Mouse (Mus musculus) forebrain, embryonic 14.5 days (tissue): ENCODE measurements around the gene Kirrel3. TPM values are rescaled to one million over a fixed set of nuclear protein-coding genes. Genes with fewer than 3 reads are reported as not detected.

Experiments used
- ATAC-seq: fragments of 200-750 bp; cut with Nextera tagmentation; 2 replicates; pipeline ENCODE4 v1.8.0; 2017; ENCODE audit warnings: mild to moderate bottlenecking, moderate library complexity
- DNase-seq: peaks from one replicate; pipeline ENCODE4 v3.0.0-alpha.2; 2015; ENCODE audit warnings: low spot score
- H3K27ac ChIP-seq: fragments of 300-500 bp; sonication (generic); 2 replicates; pipeline ENCODE4 v1.5.1; 2014; ENCODE audit warnings: low read depth, mild to moderate bottlenecking, control low read depth, low read length, moderate library complexity
- H3K27me3 ChIP-seq: fragments of 300-500 bp; sonication (generic); replicated peaks from 2 replicates; pipeline ENCODE4 v1.6.1; 2014; ENCODE audit warnings: low read length, control low read depth, mixed read lengths; ENCODE audit not compliant: control insufficient read depth, insufficient read depth
- H3K36me3 ChIP-seq: fragments of 300-500 bp; sonication (generic); 2 replicates; pipeline ENCODE4 v1.6.1; 2014; ENCODE audit warnings: low read length, control low read depth; ENCODE audit not compliant: control insufficient read depth, insufficient read depth
- H3K4me1 ChIP-seq: fragments of 300-500 bp; sonication (generic); 2 replicates; pipeline ENCODE4 v1.6.1; 2014; ENCODE audit warnings: antibody characterized with exemption, low read length, control low read depth; ENCODE audit not compliant: control insufficient read depth, insufficient read depth
- H3K4me2 ChIP-seq: fragments of 300-500 bp; sonication (generic); 2 replicates; pipeline ENCODE4 v1.6.1; 2014; ENCODE audit warnings: mild to moderate bottlenecking, control low read depth, low read length
- H3K4me3 ChIP-seq: fragments of 300-500 bp; sonication (generic); 2 replicates; pipeline ENCODE4 v1.5.1; 2014; ENCODE audit warnings: low read depth, low read length, control low read depth
- H3K9ac ChIP-seq: fragments of 300-500 bp; sonication (generic); 2 replicates; pipeline ENCODE4 v1.6.1; 2014; ENCODE audit warnings: mild to moderate bottlenecking, low read length, control low read depth, moderate library complexity
- H3K9me3 ChIP-seq: fragments of 300-500 bp; sonication (generic); replicated peaks from 2 replicates; pipeline ENCODE4 v1.6.1; 2016; ENCODE audit warnings: low read length, control low read depth, mixed read lengths; ENCODE audit not compliant: control insufficient read depth
- WGBS: fragments of 180-500 bp; shearing (Covaris S2); extraction: QIAGEN DNeasy Blood & Tissue Kit; methylation state at CpG from one replicate; pipeline ENCODE4 v1.1.7; 2014; 5-methylcytosine and 5-hydroxymethylcytosine counted together
- polyA plus RNA-seq: library from polyadenylated mRNA; unstranded; fragments of >200 nt; fragmentation: Nextera tagmentation; extraction: Ambion mirVana; gene quantifications from 2 replicates; pipeline ENCODE4 v1.2.1, GENCODE M21; 2014

The Kirrel3 gene
- polyA plus RNA-seq, 1 experiment from 2014 or later: 31.0 TPM

DNA sequence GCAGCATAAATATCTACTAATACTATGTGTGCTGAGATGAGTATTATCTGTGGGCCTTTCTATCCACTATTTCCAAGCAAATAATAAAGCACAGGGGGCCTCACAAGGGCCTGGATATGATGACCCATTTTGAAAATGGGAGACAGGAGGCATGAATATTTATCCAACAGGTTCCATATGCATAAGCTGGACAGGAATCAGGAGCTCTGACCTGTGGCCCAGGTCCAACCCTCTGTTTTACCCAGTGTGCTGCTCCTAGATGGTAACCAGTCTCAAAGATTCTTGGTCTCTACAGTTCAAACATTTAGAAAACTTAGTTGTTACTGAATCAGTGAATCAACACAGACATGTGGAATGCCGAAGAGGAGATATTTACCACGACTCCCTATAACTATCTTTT is 230.8 kb downstream of the Kirrel3 start:
- H3K9me3 ChIP-seq: no peaks in the 10 kb centered on the region
- H3K36me3 ChIP-seq: no peaks in the 10 kb centered on the region
- 0 out of 2 replicates have a peak, but pooled peaks cover 4% of the 10 kb centered on the region for H3K27me3 ChIP-seq
- H3K9ac ChIP-seq: no peak overlapping the region
- no peak for DNase-seq
- whole genome bisulfite sequencing: 92% methylated on average over 2 of the region's 2 CpGs
- H3K27ac ChIP-seq: no peak overlapping the region
- no peak for ATAC-seq
- no peak overlapping the region for H3K4me2 ChIP-seq
- peaks cover 10% of the 10 kb centered on the region; the same call in 1 of the 2 replicates for H3K4me1 ChIP-seq
- H3K4me3 ChIP-seq: no peak overlapping the region

DNA sequence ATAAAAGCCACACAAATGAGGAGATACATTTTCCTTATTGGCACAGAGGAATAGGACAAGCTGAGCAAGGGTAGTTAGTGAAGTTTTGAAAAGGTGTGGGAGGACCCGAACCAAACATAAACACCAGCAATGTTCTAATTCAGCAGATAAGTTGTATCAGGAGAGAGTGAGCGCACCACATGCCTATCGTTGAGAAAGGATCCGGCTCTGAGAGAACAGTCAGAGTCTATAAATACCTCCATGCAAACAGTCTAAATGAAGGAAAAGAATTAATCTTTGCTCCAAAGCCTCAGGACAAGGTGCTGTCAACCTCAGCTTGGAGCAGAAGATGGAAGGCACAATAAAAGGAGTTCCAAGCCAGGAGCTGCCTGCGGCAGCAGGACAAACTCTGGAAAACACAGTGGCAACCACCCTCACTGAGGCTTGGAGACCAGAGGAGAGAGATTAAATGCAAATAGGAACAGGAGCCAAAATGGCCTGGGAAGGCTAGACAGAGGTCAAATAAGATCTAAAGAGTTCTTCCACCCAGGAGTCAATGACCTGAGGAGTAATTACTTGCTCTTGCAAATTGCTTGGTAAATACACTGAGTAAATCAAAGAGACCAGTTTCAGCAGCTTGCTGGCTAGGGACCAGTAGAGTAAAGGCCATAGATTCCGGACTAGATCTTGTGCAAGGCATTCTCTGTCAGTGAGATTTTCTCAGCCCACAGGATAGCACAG is 235.9 kb downstream of the Kirrel3 start:
- no peaks in the 10 kb centered on the region for H3K36me3 ChIP-seq
- H3K4me2 ChIP-seq: no peak overlapping the region
- H3K4me3 ChIP-seq: no peak overlapping the region
- no peaks in the 10 kb centered on the region for H3K9me3 ChIP-seq
- H3K9ac ChIP-seq: no peak overlapping the region
- WGBS: 51% methylated on average over 6 of the region's 6 CpGs
- H3K27me3 ChIP-seq: no peaks in the 10 kb centered on the region
- DNase-seq: no peak
- no peak for ATAC-seq
- 0 out of 2 replicates have a peak, but pooled peaks cover 2% of the 10 kb centered on the region for H3K4me1 ChIP-seq
- H3K27ac ChIP-seq: no peak overlapping the region

DNA sequence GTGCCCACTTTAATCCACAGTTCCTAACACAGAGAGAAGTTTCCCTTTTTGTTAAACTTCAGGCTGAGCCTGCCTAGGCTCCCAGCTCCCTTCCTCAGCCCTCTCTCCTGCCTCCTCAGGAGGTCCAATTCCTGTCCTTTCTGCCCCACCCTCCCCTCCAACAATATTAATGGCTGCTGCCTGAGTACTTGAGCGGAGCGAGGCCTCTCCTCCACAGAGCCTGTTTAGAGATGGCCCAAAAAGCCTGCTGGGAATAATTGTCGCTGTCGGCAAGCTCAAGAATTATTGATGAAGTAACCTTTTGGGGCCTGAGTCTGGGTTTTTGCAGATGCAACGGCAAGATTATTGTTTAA is 236.5 kb downstream of the Kirrel3 start:
- H3K36me3 ChIP-seq: no peaks in the 10 kb centered on the region
- DNase-seq: no peak
- H3K4me1 ChIP-seq: 0 out of 2 replicates have a peak, but pooled peaks cover 2% of the 10 kb centered on the region
- no peak overlapping the region for H3K4me2 ChIP-seq
- ATAC-seq: no peak
- 23% methylated on average over 5 of the region's 5 CpGs for WGBS
- H3K9ac ChIP-seq: no peak overlapping the region
- H3K4me3 ChIP-seq: no peak overlapping the region
- no peaks in the 10 kb centered on the region for H3K9me3 ChIP-seq
- no peaks in the 10 kb centered on the region for H3K27me3 ChIP-seq
- no peak overlapping the region for H3K27ac ChIP-seq

DNA sequence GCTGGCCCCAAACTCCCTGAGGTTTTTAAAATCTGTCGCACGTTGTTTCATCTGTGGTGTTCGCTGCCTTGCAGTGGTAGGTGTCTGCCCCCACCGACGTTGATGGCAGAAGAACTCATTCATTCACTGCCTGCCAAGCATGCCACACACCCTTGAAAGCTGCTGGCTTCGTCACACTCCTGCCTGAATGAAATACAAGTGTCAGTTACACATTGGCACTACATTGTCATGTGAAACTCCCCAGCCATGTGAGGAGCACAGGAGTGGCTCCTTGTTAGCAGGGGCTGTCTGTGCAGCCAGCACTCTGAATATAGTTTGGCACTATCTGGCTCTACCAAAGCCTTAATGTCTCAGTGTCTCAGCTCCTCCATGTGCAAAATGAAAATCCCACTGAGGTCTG is 246.8 kb downstream of the Kirrel3 start:
- H3K9me3 ChIP-seq: no peaks in the 10 kb centered on the region
- peak; percentile 60; the same call in 1 of the 2 replicates for ATAC-seq

DNA sequence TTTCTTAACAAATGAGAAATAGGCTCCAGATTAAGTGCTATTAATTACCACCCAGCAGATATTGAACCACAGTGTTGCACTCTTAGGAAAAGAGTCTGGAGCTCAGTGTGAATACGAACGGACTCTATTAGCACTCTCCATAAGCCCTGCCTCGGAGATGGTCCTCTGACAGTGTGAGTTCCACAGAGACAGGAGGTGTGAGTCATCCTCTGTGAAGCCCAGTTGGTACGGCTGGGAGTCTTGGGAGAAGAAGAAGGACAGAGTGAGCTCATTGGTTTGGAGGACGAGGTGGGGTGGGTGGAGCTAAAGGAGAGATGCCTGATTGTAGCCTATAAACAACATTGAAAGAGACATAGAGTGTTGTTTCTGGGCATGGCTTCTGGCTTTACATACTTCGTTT is 247.9 kb downstream of the Kirrel3 start:
- Histone ChIP-seq H3K4me2 (no peak overlapping the region), H3K9me3 (no peaks in the 10 kb centered on the region), H3K9ac (no peak overlapping the region), H3K27me3 (no peaks in the 10 kb centered on the region), H3K4me3 (no peak overlapping the region), H3K4me1 (no peaks in the 10 kb centered on the region), H3K27ac (no peak overlapping the region), H3K36me3 (no peaks in the 10 kb centered on the region)
- WGBS: 64% methylated on average over 6 of the region's 6 CpGs
- DNase-seq: no peak
- ATAC-seq: no peak

More for the DNA sequence above, 246.8 kb downstream of the Kirrel3 start:
- no peak overlapping the region for H3K4me3 ChIP-seq
- no peak overlapping the region for H3K4me2 ChIP-seq
- no peak overlapping the region for H3K27ac ChIP-seq
- no peaks in the 10 kb centered on the region for H3K36me3 ChIP-seq
- no peaks in the 10 kb centered on the region for H3K4me1 ChIP-seq
- 38% methylated on average over 6 of the region's 6 CpGs for WGBS
- H3K27me3 ChIP-seq: no peaks in the 10 kb centered on the region
- DNase-seq: peak; percentile 60
- H3K9ac ChIP-seq: no peak overlapping the region

DNA sequence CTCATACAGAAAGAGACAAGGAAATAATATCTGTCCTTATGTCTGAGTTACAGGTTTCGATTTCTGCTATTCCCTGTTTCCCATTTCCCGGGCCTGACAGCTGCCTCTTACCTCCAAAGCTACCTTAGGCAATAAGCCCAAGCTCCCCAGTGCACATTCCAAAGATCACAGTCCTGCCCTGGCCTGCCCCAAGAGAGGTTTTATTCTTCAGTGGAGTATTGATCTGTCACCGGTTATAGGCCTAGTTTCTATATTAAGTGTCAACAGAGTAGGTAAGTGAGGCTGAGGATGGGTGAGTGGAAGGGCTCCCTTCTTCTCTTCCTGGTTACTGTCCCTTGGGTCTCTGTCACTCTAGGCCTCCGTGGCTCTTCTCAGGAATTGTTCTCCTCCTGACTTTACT is 249.3 kb downstream of the Kirrel3 start:
- WGBS: 90% methylated on average over 4 of the region's 4 CpGs
- H3K4me1 ChIP-seq: 0 out of 2 replicates have a peak, but pooled peaks cover 4% of the 10 kb centered on the region
- no peak overlapping the region for H3K4me3 ChIP-seq
- H3K4me2 ChIP-seq: no peak overlapping the region
- H3K36me3 ChIP-seq: no peaks in the 10 kb centered on the region
- H3K9me3 ChIP-seq: no peaks in the 10 kb centered on the region
- DNase-seq: no peak
- no peak for ATAC-seq
- H3K27me3 ChIP-seq: no peaks in the 10 kb centered on the region
- no peak overlapping the region for H3K9ac ChIP-seq
- no peak overlapping the region for H3K27ac ChIP-seq

DNA sequence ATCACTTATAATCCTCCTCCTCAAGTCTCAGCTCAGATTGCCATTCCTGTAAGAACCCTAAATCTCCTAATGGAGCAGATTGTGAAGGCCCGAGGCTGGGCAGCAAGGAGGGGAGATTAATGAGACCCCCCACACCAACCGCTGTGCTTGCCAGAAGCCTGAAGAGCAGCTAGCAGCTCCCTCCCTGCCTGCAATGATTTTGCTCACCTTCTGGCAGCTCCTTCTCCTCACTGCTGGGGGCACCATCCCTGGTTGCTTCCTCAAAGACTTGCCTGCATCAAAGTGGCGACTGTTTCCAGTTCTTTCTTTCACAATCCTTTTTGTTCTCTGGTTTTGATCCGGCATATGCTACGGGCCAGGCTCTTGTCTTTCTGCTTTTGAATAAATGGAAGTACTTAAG is 253.7 kb downstream of the Kirrel3 start:
- Histone ChIP-seq H3K4me2 (no peak overlapping the region), H3K9ac (no peak overlapping the region), H3K4me3 (no peak overlapping the region), H3K36me3 (no peaks in the 10 kb centered on the region), H3K27ac (no peak overlapping the region), H3K4me1 (0 out of 2 replicates have a peak, but pooled peaks cover 4% of the 10 kb centered on the region), H3K27me3 (no peaks in the 10 kb centered on the region), H3K9me3 (no peaks in the 10 kb centered on the region)
- peak; percentile 50 for DNase-seq
- 14% methylated on average over 5 of the region's 5 CpGs for WGBS
- ATAC-seq: peak; percentile 18; the same call in 1 of the 2 replicates

DNA sequence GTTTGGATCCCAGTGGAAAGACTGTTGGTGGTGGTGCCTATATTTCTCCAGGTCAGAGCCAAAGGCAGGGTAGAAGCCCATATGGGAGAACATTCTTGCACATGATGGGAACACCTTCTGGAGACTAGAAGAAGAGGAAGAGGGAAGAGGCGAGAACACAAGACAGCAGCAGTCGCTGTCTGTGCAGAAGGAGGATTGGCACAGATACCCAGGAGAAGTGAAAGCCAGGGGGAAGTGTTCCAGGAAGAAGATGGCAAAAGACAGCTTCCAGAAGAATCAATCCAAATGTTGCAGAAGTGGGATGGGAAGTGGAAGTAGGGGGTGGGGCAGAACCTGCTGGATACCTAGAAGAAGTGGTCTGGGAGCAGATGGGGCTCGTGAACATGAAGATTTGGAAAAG is 255.1 kb downstream of the Kirrel3 start:
- Histone ChIP-seq H3K4me2 (no peak overlapping the region), H3K36me3 (no peaks in the 10 kb centered on the region), H3K4me1 (0 out of 2 replicates have a peak, but pooled peaks cover 4% of the 10 kb centered on the region), H3K9me3 (no peaks in the 10 kb centered on the region), H3K27ac (no peak overlapping the region), H3K9ac (no peak overlapping the region), H3K27me3 (no peaks in the 10 kb centered on the region), H3K4me3 (no peak overlapping the region)
- DNase-seq (no peak), ATAC-seq (no peak)
- WGBS: 78% methylated on average over 3 of the region's 3 CpGs

DNA sequence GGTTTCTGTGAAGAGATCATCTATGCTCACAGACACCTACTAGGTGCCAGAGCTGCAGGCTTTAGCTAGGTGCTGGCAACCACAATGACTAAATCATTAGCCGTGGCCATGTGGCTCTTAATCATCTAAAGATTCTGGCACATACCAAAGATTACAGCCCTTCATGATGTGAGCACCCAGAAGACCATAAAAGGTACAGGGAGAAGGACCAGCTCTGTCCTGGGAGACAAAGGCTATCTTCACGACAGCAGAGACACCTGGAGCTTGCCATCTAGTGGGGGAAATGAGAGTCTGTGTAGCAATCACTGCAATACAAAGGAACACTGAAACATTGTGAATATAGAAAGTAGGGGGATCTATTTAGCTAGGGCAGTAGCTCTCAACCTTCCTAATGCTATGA is 262.3 kb downstream of the Kirrel3 start:
- no peaks in the 10 kb centered on the region for H3K27me3 ChIP-seq
- no peak overlapping the region for H3K4me3 ChIP-seq
- no peak overlapping the region for H3K9ac ChIP-seq
- 48% methylated on average over 2 of the region's 2 CpGs for WGBS
- H3K36me3 ChIP-seq: no peaks in the 10 kb centered on the region
- H3K27ac ChIP-seq: 0 out of 2 replicates have a peak overlapping the region, but pooled peaks have one; percentile 23
- no peak for ATAC-seq
- peaks cover 6% of the 10 kb centered on the region; the same call in 1 of the 2 replicates for H3K4me1 ChIP-seq
- DNase-seq: peak; percentile 41
- no peak overlapping the region for H3K4me2 ChIP-seq
- no peaks in the 10 kb centered on the region for H3K9me3 ChIP-seq
